Mouse (Mus musculus): ENCODE measurements around the gene Gm38392.

DNA sequence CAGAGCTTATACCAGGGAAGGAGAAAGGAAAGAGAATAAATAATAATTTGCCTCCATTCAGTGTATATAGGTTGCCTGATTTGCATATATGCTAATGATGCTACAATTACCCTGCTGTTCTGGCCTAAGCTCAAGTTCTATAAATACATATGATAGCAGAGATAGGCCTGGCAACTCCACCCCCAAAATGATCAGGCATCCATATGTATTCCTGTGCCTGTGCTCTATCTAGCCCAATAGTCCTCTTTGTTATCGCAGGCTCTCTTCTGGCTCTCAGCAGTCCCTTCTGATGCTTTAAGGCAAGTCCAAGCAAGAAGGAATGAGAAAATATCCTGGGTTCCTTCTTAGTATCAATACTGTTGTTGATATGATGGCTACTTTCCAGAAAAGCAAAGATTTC lies 82.3 kb downstream of the Gm38392 start:
- TF ChIP-seq CTCF (IDR thresholded peaks at IDR 0.05; ENCODE audit: low read depth) (no peak), EP300 (IDR thresholded peaks at IDR 0.05; ENCODE audit: low read depth) (no peak)

Data from liver, postnatal 0 days (tissue).